Mouse (Mus musculus) thymus, adult 2 months (tissue): ENCODE results near the gene Gramd4. TPM values are rescaled to one million over a fixed set of nuclear protein-coding genes. Genes with fewer than 3 reads are reported as not detected.
"Not testable (repeated sequence)": the region's sequence is repeated elsewhere in the genome, so short reads cannot be mapped to it uniquely, and the experiment has no call there.

ENCODE experiments used
- DNase-seq: peaks from one replicate; pipeline ENCODE4 v3.0.0; 2021
- H3K27ac ChIP-seq: fragments of 200-500 bp; 2 replicates; pipeline ENCODE4 v1.5.1; 2012; ENCODE audit warnings: low read length, control low read depth; ENCODE audit not compliant: control insufficient read depth, insufficient read depth
- H3K27me3 ChIP-seq: fragments of 200-500 bp; 2 replicates; pipeline ENCODE4 v1.6.1; 2012; ENCODE audit warnings: mild to moderate bottlenecking, low read length, moderate library complexity, mixed read lengths; ENCODE audit not compliant: control insufficient read depth, insufficient read depth
- H3K36me3 ChIP-seq: fragments of 200-500 bp; 2 replicates; pipeline ENCODE4 v1.6.1; 2012; ENCODE audit warnings: mild to moderate bottlenecking, low read length, moderate library complexity; ENCODE audit not compliant: control insufficient read depth, insufficient read depth
- H3K4me1 ChIP-seq: fragments of 200-500 bp; replicated peaks from 2 replicates; pipeline ENCODE4 v1.6.1; 2012; ENCODE audit warnings: low read length; ENCODE audit not compliant: control insufficient read depth, insufficient read depth
- H3K4me3 ChIP-seq: fragments of 200-500 bp; 2 replicates; pipeline ENCODE4 v1.5.1; 2012; ENCODE audit warnings: mild to moderate bottlenecking, low read length, control low read depth, moderate library complexity; ENCODE audit not compliant: control insufficient read depth, insufficient read depth
- CTCF ChIP-seq: fragments of 200-500 bp; IDR thresholded peaks from 2 replicates; pipeline ENCODE4 v1.5.1; 2012; ENCODE audit warnings: mild to moderate bottlenecking, control low read depth, low read length, moderate library complexity, borderline replicate concordance; ENCODE audit not compliant: control insufficient read depth, poor library complexity, insufficient read depth; ENCODE audit errors: extremely low read depth
- POLR2A ChIP-seq: fragments of 200-500 bp; IDR thresholded peaks from 2 replicates; pipeline ENCODE4 v1.6.1; 2012; ENCODE audit warnings: mild to moderate bottlenecking, low read length, control low read depth, moderate library complexity; ENCODE audit not compliant: control insufficient read depth, poor library complexity, insufficient read depth; ENCODE audit errors: extremely low read depth
- WGBS: fragments of 180-500 bp; shearing (Covaris S2); methylation state at CpG from one replicate; pipeline ENCODE4 v1.1.7; 2018; 5-methylcytosine and 5-hydroxymethylcytosine counted together
- polyA plus RNA-seq: library from polyadenylated mRNA; depleted of rRNA; stranded (reverse); fragments of >200 nt; gene quantifications from 2 replicates; pipeline ENCODE4 v1.2.3, GENCODE M21; 2012

Gene Gramd4
- polyA plus RNA-seq, 1 experiment: 37.1 TPM

GRCm38 (mm10) chr15:86161800-86162199 is 104.3 kb downstream of the Gramd4 start:
- TF ChIP-seq CTCF: 0 out of 2 replicates have a peak, but pooled peaks have one; percentile 46
- WGBS: 99% methylated on average over 3 of the region's 3 CpGs
- not testable (repeated sequence) for H3K4me1 ChIP-seq, H3K27ac ChIP-seq, H3K27me3 ChIP-seq, H3K4me3 ChIP-seq
- peaks cover 54% of the 10 kb centered on the region for H3K36me3 ChIP-seq
- DNase-seq: peak; percentile 35

- 95% methylated on average over 21 of the region's 21 CpGs for WGBS
These were observed 107.3 kb downstream of the Gramd4 start for GRCm38 (mm10) chr15:86164718-86165345.

DNA sequence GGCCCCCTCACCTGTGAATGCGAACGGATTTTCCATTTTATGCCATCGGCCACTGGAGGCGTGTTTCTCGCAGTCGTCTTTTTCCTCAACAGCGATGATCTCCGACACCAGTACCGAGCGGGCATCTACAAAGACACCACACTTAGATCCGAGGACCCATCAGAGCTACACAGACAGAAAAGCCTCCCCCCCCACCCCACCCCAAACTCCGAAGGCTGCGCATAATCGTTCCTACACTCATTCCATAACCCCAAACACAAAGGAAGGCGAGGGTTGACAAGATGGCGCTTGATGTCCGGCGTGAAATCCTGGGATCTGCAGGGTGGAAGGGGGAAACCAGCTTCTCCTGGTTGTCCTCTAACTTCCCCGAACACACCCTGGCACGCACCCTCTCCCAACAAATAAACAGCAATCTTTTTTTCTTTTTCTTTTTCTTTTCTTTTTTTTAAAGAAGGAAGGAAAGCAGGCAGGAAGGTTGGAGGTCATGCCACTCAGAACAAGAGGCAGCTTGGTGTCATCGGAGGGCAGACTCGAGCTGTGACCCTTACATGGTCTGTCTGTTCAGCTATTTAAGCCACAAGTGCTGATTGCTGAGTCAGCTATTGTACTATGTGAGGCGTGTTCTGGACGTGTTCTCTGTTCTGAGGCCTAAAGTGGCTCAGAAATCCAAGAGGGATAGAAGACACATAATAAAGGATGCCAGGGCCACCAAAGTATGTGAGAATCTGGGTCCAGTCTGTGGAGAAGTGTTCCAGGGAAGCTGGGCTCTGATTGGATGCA is 108.5 kb downstream of the Gramd4 start:
- Histone ChIP-seq H3K27me3 (no peaks in the 10 kb centered on the region), H3K4me1 (peaks cover 39% of the 10 kb centered on the region), H3K4me3 (no peak overlapping the region), H3K27ac (no peak overlapping the region), H3K36me3 (peaks cover 41% of the 10 kb centered on the region)
- no peak for DNase-seq
- TF ChIP-seq CTCF (no peak), POLR2A (no peak)
- WGBS: 95% methylated on average over 24 of the region's 24 CpGs

More at GRCm38 (mm10) chr15:86164718-86165345, 107.3 kb downstream of the Gramd4 start:
- no peak overlapping the region for H3K4me3 ChIP-seq
- H3K27ac ChIP-seq: no peak overlapping the region
- H3K27me3 ChIP-seq: no peaks in the 10 kb centered on the region
- DNase-seq: no peak
- H3K4me1 ChIP-seq: peaks cover 28% of the 10 kb centered on the region
- peaks cover 41% of the 10 kb centered on the region for H3K36me3 ChIP-seq
- TF ChIP-seq POLR2A (no peak), CTCF (no peak)

GRCm38 (mm10) chr15:86167032-86167655 is 109.6 kb downstream of the Gramd4 start:
- TF ChIP-seq CTCF: no peak
- no peak for TF ChIP-seq POLR2A
- H3K36me3 ChIP-seq: peaks cover 31% of the 10 kb centered on the region
- H3K27ac ChIP-seq: peak overlapping the region; percentile 95; the same call in 1 of the 2 replicates
- DNase-seq: no peak
- H3K4me3 ChIP-seq: no peak overlapping the region
- peaks cover 50% of the 10 kb centered on the region for H3K4me1 ChIP-seq
- WGBS: 83% methylated on average over 7 of the region's 7 CpGs
- H3K27me3 ChIP-seq: no peaks in the 10 kb centered on the region

DNA sequence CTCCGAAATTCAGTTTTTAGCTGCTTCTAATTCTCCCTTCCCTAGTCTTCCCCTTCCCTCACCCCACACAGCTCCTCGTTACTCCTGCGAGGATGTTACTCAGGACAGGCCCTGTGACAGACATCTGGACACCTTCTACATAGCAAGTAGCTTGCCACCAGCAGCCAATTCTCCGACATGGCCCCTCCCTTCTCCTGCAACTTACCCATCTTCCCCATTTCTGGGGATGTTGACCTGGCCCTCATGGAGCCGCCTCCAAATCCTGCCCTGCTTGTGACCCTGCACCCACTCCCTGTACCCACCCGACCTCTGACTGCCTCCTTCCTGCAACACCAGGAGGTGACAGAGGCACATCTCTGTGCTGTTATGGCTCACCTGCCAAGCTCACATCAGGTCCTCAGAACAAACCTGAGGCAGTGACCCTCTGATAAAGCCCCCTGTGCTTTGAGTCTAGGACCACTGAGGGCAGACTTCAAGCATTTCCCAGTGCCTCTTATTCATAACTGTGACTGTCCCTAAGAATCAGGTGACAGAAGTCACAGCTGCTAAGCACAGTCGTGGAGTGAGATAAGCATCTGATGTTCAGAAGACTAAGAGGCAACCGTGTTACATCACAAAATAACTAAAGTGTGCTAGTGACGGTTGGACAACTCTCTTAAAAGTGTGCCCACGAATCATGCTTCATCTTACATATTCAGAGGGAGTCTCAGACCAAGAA is 110.5 kb downstream of the Gramd4 start:
- TF ChIP-seq POLR2A: no peak
- Histone ChIP-seq H3K4me1 (peaks cover 58% of the 10 kb centered on the region), H3K27me3 (no peaks in the 10 kb centered on the region), H3K4me3 (peak overlapping the region; percentile 14; the same call in 1 of the 2 replicates), H3K27ac (peak overlapping the region; percentile 95), H3K36me3 (peaks cover 23% of the 10 kb centered on the region)
- 41% methylated on average over 10 of the region's 10 CpGs for WGBS
- peak; percentile 55 for DNase-seq

GRCm38 (mm10) chr15:86168505-86168867 is 111.0 kb downstream of the Gramd4 start:
- peak overlapping the region; percentile 95 for H3K27ac ChIP-seq
- peak; percentile 44 for DNase-seq
- WGBS: 7% methylated on average over 7 of the region's 7 CpGs
- H3K27me3 ChIP-seq: no peaks in the 10 kb centered on the region
- H3K36me3 ChIP-seq: peaks cover 18% of the 10 kb centered on the region
- peak overlapping the region; percentile 14; the same call in 1 of the 2 replicates for H3K4me3 ChIP-seq
- peaks cover 64% of the 10 kb centered on the region for H3K4me1 ChIP-seq
- TF ChIP-seq CTCF (no peak), POLR2A (no peak)
